Mouse (Mus musculus) olfactory bulb, adult 2 months (tissue): ENCODE data around the gene Tcf3.

ENCODE experiments used
- CTCF ChIP-seq: fragments of 200-500 bp; IDR thresholded peaks from 2 replicates; pipeline ENCODE4 v1.5.1; 2012; ENCODE audit warnings: low read depth, mild to moderate bottlenecking, low read length, moderate library complexity; ENCODE audit not compliant: insufficient read depth
- POLR2A ChIP-seq: fragments of 200-500 bp; IDR thresholded peaks from 2 replicates; pipeline ENCODE4 v1.6.1; 2012; ENCODE audit warnings: mild to moderate bottlenecking, low read depth, low read length, moderate library complexity; ENCODE audit not compliant: insufficient read depth

DNA sequence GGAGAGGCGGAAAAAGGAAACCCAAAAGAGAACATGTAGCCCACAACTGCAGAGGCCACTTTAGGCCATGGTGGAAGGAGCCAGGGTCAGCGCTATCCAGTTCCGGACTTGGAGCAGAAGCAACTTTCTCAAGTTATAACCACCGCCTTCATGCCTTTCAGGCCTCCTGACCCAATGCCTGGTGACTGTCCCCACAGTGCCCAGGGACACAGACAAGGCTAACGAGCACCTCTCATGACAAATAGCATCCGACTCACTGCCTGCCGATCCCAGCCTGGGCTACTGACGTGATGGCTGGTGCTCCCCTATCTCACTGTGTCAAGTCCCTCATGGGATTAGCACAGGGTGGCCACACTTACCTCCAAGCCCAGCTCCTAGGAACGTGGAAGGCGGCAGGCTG is 12.7 kb downstream of the Tcf3 start:
- TF ChIP-seq CTCF (no peak), POLR2A (no peak)
